Mouse (Mus musculus) 3T3-L1 (cell line): ENCODE measurements around the gene Desi2.
"Not testable (repeated sequence)": the region's sequence is repeated elsewhere in the genome, so short reads cannot be mapped to it uniquely, and the experiment has no call there.

ENCODE experiments used
- DNase-seq: peaks from one replicate; pipeline ENCODE4 v3.0.0-alpha.2; 2015; ENCODE audit warnings: low read depth, low spot score

Gene Desi2

DNA sequence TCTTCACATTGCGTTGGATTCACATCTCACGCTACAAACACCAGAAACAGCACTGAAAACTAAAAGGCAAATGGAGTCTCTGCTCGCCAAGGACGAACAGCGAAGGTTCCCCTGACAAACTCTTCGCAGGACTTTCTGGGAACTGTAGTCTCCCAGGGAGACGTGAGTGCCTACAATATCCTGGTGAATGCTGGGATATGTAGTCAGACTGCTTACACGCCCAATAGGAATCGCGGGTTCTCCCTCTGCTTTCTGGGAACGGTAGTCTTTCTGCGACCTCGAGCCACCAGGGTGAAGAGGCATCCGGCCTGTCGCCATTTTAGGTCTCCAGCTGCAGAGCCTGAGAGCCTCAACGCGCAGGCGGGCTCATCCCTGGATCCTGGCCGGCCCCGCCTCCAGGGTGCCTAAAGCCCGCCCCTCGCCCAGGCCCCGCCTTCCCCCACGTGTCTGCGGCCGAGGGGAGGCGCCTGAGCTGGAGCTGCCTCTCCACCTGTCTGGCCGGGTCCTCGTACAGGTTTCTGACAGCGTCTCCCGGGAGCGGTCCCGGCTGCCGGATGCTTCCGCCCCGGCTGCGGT is at the start of gene Desi2:
Gene Desi2, plus strand, starts transcription at position 202 of the 576 bp plus-strand sequence.
- DNase-seq, result peak; percentile 99

DNA sequence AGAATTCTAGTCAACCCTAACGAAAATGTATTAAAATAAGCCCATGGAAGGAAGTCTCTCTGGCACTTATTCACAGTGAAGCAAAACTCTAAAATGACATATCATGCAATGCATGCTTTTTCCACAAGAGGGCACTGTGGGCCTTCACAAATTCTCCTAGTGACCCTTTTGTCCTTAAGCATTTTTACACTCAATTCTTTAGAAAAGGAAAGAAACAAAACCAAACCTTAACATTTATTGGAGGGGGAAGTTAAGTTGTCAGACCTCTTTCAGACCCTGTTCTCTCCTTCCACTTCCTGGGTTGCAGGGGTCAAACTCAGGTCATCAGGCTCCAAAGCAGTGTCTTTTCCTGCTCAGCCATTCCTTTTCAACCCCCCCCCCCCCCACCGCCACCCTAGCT is 40.7 kb upstream of the Desi2 start:
- peak; percentile 60 for DNase-seq

DNA sequence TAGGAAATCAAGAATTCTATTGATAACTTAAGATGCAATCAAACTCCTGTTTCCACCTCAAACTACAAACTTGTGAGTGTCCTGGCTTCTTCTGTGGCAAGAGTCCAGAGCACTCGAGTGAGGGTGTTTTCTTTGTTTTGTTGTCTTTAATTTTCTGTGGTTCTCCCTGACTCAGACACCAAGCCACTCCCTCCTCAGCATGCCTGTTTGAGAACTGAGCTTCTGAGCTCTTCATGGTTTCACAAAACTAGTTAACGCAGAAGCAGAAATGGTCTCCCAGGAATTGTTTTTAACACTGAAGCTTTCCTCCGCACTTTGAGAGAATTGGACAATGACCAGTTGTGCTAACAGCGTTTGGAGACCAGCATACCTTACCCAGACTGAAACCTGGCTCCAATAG is 40.3 kb upstream of the Desi2 start:
- DNase-seq, result peak; percentile 46

DNA sequence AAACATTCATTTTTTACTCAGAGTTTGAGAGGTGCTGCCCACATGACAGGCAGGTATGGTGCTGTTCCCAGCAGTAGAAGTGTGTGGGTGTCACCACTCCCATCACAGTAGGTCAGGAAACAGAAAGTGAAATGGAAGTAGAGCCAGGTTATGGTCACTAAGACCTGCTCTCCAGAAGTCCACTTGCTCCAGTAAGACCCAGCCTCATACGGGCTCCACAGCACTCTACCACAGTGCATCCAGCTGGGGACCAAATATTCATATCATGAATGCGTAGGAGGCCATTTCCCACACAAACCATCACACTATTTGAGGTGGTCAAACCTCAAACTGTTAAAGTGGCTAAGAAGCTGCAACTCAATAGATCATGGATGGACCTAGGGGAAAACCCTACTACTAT is 5.0 kb upstream of the Desi2 start:
- no peak for DNase-seq

DNA sequence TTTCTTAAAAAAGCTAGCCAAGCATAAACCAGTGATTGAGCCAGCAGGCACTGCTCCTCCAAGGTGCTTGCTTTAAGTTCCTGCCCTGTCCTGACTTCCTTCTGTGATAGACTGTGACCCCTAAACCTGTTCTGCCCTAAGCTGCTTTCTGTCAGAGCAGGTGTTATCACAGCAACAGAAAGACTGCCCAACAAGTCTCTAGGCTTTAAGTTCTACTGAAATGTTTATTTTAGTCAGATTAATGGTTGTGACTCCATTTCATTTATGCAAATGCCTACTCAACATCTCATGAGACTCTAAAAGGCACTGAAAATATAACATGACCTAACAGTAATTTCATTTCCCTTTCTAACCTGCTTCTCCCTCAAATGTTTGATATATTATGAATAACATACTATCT is 1.6 kb upstream of the Desi2 start:
- no peak for DNase-seq

DNA sequence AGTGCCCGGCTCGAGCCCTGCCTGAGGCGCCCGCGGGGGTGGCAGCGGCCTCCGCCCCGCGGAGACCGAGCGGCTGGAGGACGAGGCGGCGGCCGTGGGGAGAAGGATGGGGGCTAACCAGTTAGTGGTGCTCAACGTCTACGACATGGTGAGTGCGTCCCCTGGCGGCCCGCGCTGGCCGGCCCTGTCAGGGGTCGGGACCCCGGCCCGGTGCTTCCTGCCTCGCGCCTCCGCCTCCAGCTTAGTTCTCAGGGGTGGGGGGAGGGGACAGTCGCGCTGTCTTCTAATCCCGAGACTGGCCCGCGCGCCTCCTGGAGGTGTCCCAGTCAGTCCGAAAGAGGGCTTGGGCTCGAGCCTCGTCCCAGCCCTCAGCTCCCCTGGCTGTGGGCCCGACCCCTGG is 593 bp downstream of the Desi2 start:
- peak; percentile 52 for DNase-seq

DNA sequence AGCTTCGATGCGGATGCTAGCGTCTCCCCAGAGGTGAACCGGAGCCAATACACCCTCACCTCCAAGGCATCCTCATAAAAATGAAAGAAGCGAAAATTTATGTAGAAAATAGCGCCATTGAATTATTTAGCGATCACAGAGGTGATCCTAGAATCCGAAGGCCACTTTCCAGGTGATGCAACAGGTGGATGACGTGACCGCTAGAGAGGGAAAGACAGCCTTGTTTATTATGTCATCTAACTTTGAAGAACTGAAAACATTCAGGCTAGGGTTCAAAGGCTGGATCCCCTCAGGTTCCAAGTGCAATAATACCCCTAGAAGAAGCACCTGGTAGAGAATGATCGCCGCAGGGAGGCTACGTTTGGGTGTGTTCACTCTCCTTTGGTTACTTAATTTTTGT is 1.2 kb downstream of the Desi2 start:
- peak; percentile 21 for DNase-seq

DNA sequence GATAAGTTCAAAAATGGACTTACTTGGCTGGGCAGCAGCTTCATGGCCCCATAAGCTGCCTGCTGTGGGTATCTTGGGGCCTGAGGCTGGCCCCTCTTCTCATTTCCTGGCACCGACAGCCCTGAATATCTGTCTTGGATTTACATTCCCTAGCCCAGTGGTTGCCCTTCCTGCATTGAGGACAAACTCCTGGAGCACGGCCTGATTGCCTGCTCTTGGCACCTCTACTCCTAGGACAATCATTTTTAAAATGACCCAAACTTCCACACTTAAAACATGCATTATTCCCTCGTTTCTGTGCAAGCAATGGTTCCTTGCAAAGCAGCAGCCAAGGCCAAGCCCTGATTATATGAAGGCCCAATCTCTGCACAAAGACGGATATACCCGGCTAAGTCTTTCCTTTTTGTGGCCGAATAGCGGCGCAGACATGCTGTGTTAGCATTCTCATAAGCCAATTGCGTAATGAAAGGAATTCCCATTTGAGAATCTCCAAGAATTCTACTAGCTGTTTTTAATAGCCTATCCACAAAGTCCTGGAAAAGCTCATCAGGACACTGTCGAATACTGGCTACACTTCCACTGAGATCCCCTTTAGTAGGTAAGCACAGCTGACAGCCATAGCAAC is 18.6 kb downstream of the Desi2 start:
- no peak for DNase-seq

DNA sequence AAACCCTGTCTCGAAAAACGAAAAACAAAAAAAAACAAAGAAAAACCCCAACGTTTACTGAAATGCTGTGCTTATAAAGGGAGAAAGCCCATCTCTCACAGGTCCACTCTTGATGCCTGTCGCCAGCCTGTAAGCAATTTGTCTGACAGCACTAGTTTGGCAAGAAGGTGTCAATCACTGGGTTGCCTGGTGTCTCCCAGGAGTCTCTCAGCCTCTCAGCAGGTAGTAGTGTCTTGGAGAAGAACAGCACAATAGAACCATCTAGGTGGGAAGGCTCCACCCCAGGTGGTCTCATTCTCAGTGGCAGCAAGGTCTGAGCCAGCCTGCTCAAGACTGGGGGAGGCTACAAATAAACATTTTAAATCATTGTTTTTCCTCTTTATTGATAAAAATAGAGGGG is 20.6 kb downstream of the Desi2 start:
- DNase-seq, result not testable (repeated sequence)

DNA sequence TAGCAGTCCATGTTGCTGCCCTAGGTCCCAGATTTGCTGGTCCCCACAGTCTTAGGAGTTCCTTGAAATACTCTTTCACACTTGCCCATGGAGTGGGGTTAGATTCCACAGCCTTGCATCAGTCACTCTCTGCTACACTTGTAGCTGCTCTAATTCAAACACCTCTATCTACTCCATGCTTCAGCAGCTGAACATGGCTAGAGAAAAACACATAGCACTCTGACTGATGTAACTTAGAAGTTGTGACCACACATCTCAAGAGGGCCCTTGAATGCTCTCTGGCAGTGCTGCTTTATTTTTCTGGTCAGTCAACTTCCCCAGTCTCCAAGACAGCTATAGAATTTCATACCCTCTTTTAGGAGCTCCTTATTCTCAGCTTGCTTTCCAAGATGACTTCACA is 22.7 kb downstream of the Desi2 start:
- no peak for DNase-seq

DNA sequence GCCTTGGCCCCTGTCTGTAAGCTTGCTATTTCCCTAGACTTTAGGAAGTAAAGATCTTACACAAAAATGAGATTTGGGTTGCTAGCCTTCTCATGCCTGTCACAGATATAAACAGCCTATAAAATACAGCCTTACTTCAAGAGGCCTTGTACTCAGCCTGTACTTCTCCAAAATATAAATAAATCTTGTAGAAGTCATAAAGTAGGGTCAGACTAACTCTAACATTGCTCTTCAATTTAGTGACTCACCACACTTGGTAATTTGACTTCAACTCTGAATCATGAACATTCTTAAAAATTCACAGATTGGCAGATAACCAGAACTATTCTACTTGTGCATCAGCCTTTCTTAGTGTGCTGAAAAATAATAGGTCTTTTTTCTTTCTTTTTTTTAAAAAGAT is 29.9 kb downstream of the Desi2 start:
- peak; percentile 87 for DNase-seq

DNA sequence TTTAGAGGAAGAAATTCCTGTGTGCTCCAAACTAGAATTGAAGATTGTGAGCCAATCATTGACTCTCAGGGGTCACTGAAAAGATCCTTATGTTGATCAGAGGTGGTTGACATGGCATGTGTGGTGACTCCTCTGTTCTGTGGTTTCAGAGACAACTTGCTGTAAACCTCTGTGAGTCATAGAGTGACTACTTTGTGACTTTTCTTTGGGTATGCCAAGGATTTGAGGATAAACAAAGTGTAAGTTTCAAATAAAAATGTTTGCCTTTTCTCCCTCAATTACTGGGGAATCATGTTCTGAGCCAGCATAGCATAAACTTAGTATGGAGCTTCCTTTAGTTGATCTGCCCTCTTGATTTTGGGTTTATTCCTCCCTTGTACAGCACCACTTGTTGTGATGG is 31.1 kb downstream of the Desi2 start:
- DNase-seq, result peak; percentile 81

DNA sequence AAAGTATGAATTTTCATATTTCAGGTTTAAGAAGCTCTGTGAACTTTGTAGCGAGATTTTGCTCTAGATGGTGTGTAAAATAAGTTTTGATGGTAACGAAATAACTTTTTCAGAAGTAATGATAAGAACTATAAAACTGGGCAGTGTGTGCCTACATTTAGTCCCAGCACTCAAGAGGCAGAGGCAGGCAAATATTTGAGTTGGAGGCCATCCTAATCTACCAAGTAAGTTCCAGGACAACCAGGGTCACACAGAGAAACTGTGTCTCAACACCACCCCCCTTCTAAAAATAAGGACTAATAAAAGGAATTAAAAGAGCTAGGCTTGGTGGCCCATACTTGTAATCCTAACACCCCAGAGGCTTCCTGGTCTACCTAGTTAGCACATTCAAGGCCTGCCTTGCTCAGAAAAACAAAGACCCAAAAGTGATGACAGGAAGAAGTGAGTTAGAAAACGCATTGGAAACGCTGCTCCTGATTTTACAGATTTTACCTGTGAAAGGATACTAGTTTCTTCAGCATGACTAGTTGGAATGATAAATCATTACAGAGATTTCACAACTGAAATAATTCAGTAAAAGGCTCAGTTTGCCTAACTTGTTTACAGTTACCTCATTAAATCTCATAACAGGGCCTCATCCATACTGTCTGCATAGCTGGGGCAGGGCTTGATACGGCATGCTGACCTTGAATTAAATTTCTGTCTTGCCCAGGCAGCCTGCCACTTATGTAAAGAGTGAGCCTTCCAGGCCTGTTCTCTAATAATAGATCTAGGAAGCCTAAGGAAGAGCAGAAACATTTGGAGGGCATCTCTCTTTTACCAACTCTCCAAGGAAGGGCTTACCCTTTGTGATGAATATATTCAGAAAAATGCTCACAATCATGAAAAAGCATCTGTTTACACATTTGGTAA is 32.2 kb downstream of the Desi2 start:
- DNase-seq, result peak; percentile 12

DNA sequence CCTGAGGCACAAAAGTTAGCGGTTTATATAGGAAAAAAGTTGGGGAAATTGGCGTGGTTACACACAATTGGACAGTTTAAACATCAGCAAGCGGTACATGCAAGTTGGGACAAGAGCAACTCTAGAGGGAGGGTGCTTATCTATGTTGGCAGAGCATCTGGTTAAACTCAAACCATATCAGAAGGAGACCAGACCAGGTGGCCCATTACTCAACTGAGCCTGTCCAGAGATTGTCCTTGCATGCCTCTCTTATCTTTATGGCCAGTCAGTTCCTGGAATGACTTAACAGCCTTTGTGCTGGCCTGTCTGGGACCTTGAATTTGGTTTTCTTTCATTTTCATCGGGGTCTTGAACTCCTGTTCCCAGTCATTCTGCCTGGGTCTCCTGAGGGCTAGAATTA is 41.7 kb downstream of the Desi2 start:
- not testable (repeated sequence) for DNase-seq

DNA sequence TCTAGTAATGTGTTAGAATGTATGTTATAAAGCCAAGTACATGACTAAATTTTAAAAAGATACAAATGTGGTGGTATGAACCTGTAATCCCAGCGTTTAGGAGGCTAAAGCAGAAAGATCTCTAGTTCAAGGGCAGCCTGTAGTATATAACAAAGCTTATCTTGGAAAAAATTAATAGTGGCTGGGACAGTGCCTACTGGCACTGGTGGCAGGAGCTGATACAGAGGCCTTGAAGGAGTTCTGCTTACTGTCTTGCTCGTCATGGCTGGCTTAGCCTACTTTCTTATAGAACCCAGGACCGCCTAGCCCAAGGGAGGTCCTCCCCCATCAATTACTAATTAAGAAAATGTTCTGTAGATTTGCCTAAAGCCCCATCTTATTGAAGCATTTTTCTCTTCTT is 46.9 kb downstream of the Desi2 start:
- DNase-seq, result no peak

DNA sequence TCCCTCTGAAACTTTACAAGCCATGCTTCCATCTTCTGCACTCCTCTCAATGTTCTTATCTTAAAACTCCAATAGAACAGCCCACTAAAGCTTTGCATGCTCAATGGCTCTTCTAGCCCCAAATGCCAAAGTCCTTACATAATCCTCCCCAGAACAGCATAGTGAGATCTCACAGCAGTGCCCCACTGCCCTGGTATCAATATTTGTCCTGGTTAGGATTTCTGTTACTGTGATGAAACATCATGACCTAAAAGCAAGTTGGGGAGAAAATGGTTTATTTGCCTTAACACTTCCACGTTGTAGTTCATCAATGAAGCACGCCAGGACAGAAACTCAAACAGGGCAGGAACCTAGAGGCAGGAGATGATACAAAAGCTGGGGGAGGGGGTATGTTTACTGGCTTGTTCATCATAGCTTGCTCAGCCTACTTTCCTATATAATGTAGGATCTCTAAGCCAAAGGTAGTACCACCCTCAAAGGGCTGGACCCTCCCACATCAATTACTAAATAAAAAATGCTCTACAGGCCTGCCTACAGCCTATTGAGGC is 48.8 kb downstream of the Desi2 start:
- DNase-seq, result no peak

DNA sequence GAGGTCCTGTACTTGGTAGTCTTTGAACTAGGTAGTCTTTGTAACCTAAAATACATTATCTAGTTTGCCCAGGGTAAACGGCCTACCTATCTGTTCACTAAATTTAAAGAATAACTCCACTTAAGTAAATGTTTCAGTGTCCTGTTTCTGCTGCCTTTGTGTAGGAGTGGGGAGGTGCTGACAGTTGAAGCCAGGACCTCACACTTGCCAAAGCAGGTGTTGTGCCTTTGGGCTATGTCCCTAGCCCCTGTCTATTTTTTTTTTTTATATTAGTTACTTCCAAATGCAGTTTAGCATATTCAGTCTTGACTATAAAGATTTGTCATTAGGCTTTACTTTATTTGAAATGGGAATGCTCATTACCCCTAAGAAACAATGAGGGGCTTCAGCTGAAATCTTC is 51.5 kb downstream of the Desi2 start:
- no peak for DNase-seq

DNA sequence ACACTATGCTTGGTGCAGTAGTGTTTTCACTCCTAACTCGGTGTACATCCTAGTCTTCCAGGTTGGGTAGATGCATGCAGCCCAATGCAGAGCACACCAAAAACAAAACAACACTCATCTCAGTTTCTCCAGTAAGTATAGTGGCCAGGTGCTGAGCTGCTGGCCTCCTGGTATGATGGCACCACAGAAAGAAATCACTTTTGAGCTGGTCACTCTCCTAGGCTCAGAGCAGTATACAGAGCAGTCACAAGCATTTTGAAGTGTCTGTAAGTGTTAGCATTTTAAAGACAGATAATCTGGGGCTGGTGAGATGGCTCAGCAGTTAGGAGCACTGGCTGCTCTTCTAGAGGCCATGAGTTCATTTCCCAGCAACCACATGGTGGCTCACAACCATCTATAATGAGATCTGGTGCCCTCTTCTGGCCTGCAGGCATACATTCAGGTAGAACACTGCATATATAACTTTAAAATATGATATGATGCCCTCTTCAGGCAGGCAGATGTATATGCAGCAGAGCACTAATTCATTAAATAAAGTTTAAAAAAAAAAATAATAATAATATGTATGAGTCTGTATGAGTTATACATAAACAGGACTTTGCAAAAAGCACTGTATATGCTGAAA is 54.8 kb downstream of the Desi2 start:
- peak; percentile 37 for DNase-seq

DNA sequence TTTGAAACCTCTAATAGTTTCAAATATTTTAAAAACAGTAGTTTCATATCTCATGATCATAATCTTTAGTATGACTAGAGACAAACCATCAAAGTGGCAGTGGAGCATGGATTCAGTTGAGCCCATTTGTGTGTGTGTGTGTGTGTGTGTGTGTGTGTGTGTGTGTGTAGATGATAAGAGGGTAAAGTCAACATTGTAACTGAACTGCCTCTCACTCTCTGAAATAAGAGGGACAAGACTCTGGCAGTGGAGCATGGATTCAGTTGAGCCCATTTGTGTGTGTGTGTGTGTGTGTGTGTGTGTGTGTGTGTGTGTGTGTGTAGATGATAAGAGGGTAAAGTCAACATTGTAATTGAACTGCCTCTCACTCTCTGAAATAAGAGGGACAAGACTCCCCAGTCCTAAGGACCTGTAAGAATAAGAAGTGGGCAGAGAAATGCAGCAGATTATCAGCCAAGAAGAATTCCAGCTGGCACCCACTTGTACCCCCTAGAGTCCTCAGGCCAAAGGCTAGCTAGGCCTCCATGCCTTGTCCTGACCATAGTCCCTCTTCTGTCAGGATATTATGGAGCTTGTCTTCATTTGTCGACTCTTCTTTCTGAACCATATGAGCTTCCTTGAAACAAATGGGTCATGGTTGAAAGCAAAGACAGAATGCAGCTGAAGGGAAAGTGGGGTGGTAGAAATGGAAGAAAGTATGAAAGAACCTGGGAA is 61.0 kb downstream of the Desi2 start:
- DNase-seq, result no peak

DNA sequence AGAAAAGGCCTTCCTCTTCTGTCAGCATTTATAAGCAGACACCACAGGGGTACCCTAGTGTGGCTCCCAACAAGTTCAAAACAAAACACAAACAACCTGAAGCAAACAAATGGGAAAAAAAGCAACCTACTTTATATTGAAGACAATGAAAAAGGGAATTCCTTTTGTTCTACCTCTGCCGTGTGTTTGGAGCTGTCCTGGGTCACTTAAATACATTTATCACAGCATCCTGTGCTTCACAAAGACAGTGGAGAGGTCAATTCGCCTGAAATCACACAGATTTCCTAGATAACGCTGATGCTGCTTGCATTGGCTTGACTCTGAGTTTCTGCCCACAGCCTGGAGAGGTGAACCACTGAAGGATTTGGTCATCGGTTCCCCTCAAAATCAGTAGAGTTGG is 67.4 kb downstream of the Desi2 start:
- DNase-seq, result no peak

DNA sequence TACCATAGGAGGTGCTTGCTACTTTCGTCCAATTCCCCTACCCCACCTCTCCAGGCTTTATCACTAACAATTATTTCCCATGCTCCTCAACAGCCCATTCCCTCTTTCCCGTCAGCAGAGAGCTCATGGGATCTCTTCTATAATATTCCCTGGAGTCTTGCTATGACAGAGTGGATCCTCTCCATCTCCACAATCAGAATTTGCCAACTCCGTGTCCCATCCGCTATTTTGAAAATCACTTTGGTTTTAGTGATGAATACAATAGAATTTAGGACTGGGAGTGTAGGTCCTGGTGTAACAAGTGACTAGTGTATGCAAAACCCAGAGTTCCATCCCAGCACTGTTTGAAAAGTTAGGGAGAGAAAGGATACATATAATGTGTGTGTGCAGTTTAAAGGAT is 69.1 kb downstream of the Desi2 start:
- DNase-seq, result no peak
